Mouse (Mus musculus) c-Kit-negative CD71-positive TER-119-positive erythroid progenitor cells, embryonic 14.5 days (primary cell): ENCODE measurements around the gene Suclg2.

Experiments
- DNase-seq: peaks from one replicate; pipeline ENCODE4 v3.0.0-alpha.2; 2013; ENCODE audit warnings: low read depth, low spot score

Suclg2 gene

DNA sequence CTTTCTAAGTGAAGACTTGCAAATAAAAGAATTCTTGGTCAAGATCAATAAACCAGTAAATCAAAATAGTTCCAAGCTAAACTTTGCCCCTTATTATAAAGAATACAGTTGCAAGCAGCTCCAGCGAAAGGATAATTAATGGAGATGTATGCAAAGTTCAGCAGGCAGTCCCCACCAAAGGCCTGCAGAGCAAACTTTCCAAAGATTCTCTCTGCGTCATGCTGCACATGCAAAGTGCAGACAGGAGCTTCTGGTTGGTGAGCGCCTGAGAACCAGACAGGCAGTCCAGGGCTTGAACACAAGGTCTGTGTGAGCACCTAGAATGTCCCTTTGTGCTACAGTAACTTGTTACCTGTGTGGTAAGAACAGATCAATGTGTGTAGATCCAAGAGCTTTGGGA is 147.0 kb downstream of the Suclg2 start:
- no peak for DNase-seq

GRCm38 (mm10) chr6:95563355-95564009 is 155.1 kb downstream of the Suclg2 start:
- no peak for DNase-seq

DNA sequence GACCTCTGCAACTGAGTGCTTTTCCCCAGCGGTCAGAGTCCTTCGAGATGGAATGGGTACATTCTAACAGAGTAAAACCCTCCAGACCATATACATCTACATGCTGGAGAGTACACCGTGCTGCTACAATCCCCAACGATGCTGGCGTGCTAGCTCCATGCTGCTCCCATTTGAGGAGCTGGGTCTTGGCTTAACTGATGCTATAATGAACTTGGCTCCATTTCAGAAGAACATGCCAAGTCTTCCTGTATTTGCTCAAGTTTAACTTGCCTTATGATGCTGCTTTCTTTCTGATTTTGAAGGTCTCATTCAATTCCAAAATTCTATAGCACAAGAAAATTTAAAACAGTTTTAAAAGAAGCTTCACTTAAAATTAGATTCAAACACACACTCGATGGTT is 162.3 kb downstream of the Suclg2 start:
- no peak for DNase-seq

DNA sequence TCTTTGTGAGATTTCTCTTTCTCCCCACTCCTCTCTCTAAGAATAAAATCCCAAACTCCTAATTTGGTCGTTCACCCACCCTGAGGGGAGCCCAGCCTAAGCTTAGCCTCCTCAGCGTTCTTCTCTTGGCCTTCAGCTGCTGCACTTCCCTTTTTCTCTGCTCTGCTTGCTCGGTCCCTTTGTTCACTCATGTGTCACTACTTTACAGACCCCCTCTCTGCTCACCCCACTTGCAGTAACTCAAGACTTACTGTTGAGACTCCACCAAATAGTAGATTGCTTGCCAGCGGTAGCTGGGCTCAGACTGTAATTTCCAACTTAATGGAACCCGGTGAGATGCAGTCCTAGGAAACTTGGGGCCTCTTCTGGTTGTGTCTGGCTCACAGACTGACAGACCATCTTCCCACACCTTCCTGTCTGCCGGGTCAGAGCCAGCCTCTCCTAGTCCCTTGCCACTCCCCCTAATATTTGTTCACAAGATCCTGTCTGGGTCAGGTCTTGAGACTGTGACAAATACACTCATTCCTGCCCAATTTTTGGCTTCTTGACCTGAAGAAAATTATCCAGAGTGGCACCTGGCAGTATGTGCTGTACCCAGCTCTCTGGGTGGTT is 166.2 kb downstream of the Suclg2 start:
- no peak for DNase-seq

DNA sequence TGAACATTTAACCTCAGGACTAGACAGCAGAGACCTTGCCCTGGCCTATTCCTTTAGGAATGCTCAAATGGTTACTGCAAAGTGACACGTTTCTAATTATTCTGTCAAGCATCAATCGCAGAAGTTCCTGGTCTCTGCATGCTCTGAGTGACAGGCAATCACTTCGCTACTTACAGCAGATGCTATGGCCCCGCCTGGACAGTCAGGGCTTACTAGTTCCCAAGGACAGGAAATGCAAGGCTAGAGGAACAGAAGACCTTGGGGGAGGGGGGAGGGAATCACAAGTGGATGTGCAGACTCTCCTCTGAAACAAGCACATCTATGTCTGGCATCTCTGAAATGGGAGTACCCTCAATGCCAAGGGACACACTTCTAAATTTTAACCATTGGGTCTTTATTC is 167.6 kb downstream of the Suclg2 start:
- DNase-seq = no peak

DNA sequence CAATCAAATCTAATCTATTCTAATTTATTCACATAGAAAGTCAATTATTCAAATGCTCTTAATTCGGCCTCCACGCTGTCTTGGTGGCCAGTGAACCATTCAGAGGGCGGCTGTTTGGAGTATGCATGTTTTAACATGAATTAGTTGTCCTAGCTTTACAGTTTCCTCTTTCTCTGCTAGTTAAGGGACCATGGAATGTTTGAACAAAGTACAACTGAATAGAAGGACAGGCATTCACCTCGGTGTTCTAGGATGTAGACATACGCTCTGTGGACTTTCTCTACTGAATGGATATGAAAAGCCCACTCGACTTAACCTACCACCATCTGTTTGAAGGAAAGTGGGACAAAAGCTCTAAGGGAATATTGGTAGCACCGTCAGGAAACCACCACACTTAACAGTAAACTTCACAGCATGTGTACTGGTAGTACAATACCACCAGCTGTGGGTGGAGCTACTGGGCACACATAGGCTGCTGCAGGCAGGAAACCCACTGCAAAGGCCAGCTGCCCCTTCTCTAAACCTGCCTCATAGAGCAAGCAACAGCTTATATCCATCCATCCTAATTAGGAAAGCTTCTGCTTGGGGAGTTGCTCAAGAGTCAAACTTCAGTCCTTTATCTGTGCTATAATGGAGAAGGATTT is 172.3 kb downstream of the Suclg2 start:
- DNase-seq = no peak

DNA sequence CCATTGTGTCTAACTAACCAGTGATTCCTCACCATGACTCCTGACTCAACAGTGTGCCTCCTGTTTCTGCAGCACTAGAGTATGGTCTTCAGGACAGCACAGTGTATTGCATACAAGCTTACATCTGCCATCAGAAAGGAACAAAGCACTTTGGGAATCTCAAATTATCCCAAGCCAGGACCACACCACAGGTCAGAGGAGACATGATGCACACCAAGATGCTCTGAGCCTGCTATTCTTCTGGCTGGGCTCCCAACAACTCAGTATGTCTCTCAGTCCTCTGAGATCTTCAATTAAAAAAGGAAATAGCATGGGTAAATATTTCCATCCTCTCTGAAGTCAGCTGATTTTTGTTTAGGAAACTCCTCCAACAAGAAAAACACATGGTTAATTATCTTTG is 172.9 kb downstream of the Suclg2 start:
- no peak for DNase-seq

- DNase-seq = no peak
These were observed 173.3 kb downstream of the Suclg2 start for GRCm38 (mm10) chr6:95545296-95545695.

DNA sequence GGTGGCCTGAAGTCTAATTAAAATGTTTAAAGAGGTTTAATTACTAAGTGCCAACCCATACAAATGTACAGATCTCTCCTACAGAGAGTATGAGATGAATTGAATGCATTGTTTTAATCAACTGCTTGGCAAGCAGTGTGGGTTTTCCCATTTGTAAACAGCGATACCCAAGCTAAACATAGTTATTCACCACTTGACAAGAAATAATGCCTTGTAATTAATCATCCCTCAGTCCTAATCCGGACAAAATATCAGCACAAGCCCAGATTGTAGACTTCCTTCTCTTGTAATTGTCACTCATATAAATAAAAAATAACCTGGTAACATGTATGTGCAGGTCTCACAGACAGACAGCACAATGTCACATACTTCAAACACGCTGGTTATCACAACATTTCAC is 183.4 kb downstream of the Suclg2 start:
- no peak for DNase-seq

GRCm38 (mm10) chr6:95519846-95520245 is 198.8 kb downstream of the Suclg2 start:
- DNase-seq = no peak

DNA sequence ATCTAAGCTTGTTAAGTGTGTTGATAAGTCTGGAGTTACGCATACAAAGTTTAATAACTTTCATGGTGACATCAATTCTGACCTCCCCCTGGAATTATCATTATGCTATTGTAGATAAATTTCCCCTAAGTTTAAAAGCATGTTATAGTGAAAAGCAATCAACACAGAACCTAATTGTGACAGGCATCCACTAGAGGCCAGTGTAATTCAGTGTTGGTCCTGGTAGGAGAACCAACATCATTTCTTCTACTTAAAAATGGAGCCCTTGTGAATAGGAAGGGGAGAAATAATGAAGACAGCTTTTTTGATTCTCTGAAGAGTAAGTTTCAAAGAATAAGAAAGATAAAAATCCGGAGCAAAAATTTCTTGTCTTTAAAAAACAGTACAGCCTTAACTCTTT is 200.2 kb downstream of the Suclg2 start:
- no peak for DNase-seq

DNA sequence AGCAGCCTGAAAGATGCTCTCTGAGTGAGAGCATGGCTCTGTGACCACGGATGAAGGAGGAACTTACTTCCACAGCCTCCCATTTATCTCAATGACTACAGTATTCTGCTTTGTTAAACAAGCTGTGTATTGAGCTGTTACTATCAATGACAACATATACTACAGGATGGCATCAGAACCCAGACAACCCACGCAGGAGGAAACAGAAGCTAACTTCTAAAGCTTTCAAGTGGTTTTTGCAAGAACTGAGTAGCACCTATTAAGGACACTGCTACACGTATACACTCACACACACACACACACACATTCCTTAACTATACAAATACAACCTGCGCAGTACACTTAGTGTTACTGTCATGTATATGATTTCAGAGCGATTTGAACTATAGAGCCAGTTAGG is 202.9 kb downstream of the Suclg2 start:
- DNase-seq = no peak

- DNase-seq = no peak
These were observed 203.9 kb downstream of the Suclg2 start for GRCm38 (mm10) chr6:95514726-95515125.

- DNase-seq = no peak
These were observed 206.9 kb downstream of the Suclg2 start for GRCm38 (mm10) chr6:95511689-95512088.

GRCm38 (mm10) chr6:95500771-95501170 is 217.8 kb downstream of the Suclg2 start:
- no peak for DNase-seq

DNA sequence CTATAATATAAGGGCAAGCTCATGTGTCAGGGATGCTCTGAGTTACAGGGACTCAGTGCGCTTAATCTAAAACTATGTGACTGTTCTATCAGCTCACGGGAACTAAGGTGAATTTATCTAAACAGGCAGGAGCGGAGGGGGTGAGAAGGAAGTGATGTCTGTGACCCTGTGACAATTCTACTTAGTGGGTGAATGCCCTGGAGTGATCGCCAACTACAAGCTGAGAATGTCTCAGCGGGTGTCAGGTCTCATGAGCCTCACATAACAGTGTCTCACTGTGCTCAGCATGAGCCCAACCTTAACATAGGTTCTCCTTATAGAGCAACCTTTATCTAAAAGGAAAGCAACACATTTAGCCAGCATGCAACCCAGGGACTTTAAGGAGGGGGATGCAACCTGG is 219.0 kb downstream of the Suclg2 start:
- no peak for DNase-seq

GRCm38 (mm10) chr6:95492216-95492956 is 226.2 kb downstream of the Suclg2 start:
- no peak for DNase-seq

DNA sequence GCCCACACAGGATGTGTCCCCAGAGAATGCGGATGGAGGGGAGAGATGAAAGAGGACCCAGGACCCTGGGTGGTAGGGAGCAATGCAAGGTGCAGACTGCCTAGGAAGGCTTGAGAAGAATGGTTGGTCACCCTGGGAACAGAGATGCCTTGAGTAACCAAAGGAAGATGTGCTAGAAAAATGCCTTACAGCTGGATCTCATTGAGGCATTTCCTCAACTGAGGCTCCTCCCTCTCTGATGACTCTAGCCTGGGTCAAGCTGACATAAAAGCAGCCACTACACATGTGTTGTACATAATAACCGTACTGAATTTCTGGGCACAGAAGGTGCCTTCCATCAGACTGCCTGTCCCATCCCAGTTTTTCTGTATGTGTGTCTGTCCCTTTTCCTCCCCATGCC is 227.6 kb downstream of the Suclg2 start:
- no peak for DNase-seq

DNA sequence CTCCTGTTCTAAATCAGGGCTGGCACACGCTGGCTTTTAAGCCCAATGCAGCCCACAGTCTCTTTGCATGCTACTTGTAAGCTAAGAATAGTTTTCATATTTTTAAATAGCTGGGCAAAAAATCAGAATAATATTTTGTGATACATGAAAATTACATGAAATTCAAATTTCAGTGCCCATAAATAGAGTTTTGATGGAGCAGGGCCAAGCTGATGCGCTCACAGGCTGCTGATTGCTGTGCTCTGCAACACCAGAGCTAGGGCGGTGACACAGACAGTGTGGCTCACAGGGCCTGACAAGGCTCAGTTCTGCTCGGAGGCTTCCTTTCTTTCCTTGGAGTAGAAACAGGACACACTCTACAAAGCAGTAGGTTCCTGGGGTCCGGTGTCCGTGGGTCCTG is 232.8 kb downstream of the Suclg2 start:
- DNase-seq = no peak

GRCm38 (mm10) chr6:95484183-95484818 is 234.3 kb downstream of the Suclg2 start:
- no peak for DNase-seq

GRCm38 (mm10) chr6:95483686-95484085 is 234.9 kb downstream of the Suclg2 start:
- DNase-seq = no peak

DNA sequence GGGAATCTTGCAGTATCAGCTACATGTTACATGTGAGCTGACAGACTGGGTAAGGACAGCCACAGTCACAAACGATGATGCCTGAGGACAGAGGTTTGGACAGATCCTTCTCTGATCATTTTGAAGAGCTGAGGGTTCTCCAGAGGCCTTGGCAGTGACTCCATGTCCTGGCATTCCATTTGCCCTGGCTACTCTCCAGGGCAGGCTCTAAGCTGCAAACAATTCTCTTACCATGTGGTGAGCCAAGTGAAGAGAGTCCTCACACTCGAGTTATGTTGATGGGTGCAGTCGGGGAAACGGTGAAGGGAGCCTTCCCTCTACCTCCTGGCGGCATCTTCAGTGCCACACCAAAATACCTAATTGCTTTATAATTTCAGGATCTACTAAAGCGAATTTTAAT is 235.5 kb downstream of the Suclg2 start:
- no peak for DNase-seq
